Mouse (Mus musculus): ENCODE data around the gene Vax1. TPM values are rescaled to one million over a fixed set of nuclear protein-coding genes. Genes with fewer than 3 reads are reported as not detected.

The Vax1 gene
- total RNA-seq, 2 experiments from 2014 or later: not detected

Other genes with a start within 250 kb of the Vax1 start
- under 1 TPM; 0.31 to 0.45 TPM for gene Eno4, start 226.6 kb downstream of the Vax1 start, total RNA-seq (2021)
- gene Hspa12a, start 226.4 kb downstream of the Vax1 start, total RNA-seq (2021): 10 to 100 TPM; 76.5 to 78.5 TPM
- gene Shtn1, start 94.0 kb downstream of the Vax1 start, total RNA-seq (2021): 10 to 100 TPM in 1 of 2 experiments, 1 to 10 TPM in 1; 8.4 to 11.0 TPM
- gene Kcnk18, start 49.2 kb upstream of the Vax1 start, total RNA-seq (2021): not detected
- gene Slc18a2, start 90.8 kb upstream of the Vax1 start, total RNA-seq (2021): 10 to 100 TPM; 31.0 to 39.5 TPM
- gene Rps12-ps3, start 152.2 kb upstream of the Vax1 start, total RNA-seq (2021): 1,000 to 10,000 TPM; 1,093 to 1,114 TPM
- 10 to 100 TPM; 40.5 to 43.3 TPM for gene Pdzd8, start 175.7 kb upstream of the Vax1 start, total RNA-seq (2021)

Data from adrenal gland, postnatal 4 days (tissue).